Mouse (Mus musculus) ovary, postnatal 36 days (tissue): Measurements from ENCODE around the gene Iscu.
"Not testable (repeated sequence)": the region's sequence is repeated elsewhere in the genome, so short reads cannot be mapped to it uniquely, and the experiment has no call there.

ENCODE experiments used
- DNase-seq: peaks from one replicate; pipeline ENCODE4 v3.0.0; 2022; ENCODE audit warnings: low spot score, mixed read lengths

The Iscu gene

DNA sequence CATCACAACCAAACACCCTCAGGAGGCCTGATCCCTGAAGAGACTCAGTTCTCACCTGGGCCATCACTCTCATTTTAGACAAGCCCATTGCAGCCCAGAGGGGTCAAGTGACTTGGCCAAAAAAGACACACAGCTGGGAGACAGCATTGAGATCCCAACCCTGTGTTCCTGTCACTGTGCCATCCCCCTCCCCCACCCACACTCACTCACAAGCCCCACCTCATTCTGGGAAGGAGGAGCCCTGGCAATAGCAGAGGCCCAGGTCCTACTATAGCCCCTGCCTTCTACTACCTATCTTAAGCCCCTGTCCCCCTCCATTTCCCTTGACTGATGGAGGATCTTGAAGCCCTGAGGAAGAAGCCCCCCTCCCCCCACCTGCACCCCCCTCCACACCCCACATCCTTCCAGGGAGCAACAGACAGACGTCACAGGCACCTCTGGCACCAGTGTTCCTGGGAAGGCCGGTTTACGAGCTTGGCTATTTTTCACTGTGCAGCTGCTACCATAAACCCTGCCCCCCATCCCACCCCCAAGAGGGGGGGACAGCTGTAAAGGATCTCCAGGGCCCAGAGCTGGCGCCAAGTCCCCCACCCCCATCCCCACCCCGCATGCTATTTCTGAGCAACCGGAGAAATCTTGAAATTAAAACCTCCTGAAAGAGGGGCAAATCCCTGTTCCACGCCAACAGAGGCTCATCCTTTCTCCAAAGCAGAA lies 16.7 kb downstream of the Iscu start:
- DNase-seq: no peak

DNA sequence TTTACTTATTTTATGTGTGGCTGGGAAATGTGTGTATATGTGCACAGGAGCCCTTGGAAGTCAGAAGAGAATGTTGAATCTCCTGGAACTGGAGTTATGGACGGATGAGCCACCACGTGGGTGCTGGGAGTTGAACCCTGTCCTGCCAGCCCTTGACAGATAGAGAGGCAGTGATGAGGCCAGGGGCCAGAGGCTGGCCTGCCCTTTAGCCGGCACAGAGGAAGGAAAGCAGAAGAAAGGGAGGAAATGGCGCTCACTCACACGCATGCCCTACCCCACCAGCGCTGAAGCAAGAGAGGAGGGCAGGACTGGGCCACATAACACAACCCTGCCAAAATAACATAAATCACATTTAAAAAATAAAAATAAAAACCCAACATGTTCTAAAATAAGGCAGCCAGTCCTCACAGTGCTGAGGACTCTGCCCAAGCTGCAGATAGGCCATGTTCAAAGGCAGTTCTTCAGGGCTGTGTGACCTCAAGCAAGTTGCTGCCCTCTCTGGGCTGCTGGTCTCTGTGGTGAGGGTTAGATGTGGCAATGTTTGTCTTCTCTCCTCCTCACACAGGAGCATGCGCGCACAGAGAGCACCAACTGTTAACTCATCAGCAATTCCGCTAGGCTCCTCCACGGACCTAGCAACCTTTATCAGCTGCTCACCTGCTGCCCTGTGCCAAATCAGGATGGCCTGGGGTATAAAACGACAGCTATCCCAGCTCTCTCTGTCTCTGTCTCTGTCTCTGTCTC lies 18.1 kb downstream of the Iscu start:
- no peak for DNase-seq

GRCm38 (mm10) chr5:113791197-113792095 lies 18.9 kb downstream of the Iscu start:
- no peak for DNase-seq

DNA sequence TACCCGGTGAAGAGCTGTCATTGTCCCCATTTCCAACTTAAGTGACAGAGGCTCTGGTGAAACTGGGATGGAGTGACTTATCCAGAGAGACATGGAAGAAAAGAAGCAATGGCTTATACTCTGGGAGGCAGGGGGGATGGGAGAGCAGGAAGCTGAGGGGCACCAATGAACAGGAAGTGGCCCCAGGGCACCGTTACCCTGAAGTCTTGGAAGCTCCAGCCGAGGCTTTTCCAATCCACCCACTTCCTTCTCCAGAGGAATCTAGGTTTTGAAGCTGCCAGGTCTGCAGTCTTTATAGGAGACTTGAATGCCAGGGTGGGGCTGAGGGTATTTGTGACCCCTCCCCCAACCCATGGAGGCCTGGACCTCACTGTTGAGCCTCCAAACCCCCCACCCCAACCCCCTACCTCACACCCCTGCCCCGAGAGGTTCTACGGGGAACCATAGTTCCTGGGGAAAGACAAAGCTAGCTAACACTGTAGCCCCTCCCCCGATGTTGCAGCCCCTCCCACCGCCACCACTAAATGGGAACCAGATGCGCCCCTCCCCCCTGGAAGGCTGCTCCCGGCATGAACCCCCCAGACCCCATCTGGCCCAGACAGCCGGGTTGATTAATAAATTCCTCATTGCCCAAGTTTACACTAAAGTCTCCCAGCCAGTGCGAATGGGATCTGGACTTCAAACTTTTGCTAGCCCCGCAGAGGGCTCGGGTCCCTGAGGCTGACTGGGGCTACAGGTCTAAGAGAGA lies 24.0 kb downstream of the Iscu start:
- DNase-seq: no peak

DNA sequence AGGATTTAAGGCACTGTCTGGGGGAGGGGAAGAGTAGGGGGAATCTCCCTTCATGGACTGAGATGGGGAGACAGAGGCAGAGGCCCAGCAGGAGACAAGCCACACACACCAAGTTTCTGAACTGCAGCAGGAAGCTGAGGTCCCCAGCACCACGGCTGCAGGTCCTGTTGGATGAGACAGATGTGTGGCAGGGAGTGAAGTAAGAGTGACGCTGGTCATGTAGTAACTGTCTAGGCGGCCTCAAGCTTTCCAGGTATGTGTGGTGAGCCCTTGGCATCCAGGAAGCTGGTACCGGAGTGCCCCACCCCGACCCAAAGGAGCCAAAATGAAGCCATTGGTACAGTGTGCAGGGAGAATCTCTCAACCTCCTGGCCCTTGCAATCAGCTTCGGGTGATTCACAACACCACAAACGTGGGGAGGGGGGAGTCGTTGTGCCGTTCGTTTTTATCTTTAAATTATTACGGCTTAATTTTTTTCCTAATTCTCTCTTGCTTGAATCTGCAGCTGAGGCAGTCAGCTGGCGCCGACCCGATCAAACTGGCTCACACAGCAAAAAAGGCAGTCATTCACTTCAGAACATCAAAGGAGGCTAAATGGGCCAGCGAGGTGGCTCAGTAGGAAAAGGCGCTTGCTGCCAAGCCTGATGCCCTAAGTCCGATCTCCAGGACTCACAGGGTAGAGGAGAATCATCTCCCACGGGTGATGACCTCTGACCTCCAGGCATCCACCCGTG lies 24.8 kb downstream of the Iscu start:
- DNase-seq: no peak

- DNase-seq: no peak
Measured at GRCm38 (mm10) chr5:113798525-113798924, 26.0 kb downstream of the Iscu start.

DNA sequence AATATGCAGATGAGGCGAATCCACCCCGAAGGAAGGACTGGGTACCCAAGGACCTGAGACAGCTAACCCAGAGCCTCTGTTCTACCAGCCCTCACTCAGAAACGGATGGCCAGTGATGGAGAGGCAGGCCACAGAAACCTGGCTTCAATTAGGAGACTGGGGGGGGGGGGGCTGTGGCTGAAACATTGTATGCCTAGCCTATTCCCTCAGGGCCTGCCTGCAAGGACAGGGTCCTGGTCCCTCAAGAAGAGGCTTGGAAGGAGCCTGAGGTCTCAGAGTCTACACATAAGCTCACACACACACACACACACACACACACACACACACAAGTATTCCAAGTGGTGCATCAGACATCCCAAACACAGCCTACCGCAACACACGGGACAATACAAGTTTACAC lies 27.1 kb downstream of the Iscu start:
- no peak for DNase-seq

- DNase-seq: peak; percentile 62
Measured at GRCm38 (mm10) chr5:113800280-113800679, 27.7 kb downstream of the Iscu start, which contains the start of gene Tmem119. Tmem119 (minus strand) TSS chr5:113800516.

DNA sequence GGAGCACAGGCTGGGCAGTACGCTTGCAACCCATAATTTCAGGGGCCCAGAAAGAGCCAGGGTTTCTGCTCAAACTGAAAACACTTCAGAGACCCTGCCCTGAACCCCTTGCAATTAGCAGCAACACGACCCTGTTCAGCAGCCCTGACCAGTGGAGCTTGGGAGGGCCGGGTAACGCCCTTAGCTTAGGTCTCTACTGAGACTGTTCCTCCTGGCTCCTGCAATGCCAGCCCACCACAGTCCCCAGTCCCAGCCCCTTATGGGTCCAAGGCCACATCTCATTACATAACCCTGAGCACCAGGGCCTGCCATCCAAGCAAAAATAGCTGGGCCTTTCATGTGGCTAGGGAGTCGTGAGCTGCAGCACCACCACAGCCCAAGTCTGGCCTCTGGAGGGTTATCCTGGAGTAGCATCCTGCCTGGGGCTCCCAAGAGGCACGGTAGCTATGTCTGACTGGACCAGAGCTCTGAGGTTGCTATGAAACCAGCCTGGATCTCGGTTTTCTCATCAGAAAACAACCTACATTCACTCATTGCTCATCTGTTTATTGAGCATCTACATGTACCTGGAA lies 31.9 kb downstream of the Iscu start:
- DNase-seq: no peak

DNA sequence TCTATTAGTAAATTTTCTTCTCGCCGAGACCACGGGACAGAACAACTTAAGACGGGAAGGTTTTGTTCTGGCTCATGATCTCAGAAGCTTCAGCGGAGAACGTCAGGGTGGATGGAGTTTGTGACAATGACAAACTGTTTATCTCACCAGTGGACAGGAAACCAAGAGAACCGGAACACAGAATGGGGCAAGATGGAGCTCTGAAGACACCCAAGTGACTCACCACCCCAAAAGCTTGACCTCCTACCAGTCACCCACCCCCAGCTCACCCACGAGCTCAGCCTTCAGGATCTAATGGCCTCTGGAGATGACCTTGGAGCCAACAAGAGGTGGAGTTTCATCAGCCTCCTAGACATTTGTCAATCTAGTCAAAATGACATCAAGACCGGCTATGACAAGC lies 32.8 kb downstream of the Iscu start:
- DNase-seq: no peak

DNA sequence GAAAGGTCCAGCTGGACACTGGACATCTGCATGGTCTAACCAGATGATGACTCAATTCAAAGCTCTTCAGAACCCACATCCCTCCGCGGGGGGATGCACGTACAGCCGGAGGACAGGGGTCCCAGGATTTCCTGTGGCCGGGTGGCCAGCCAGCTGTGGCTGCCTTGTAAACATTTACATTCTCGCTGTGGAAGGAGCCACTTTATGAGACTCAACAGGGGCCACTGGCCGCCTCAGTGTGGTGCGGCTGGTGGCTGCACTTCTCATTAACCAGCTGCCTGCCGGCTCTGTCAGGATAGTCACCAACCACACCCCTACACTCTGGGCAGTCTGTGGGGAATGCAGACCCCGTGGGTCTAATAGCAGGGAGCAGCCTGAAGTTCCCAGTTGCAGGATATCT lies 33.9 kb downstream of the Iscu start:
- DNase-seq: no peak

GRCm38 (mm10) chr5:113807712-113808111 lies 35.2 kb downstream of the Iscu start:
- no peak for DNase-seq

DNA sequence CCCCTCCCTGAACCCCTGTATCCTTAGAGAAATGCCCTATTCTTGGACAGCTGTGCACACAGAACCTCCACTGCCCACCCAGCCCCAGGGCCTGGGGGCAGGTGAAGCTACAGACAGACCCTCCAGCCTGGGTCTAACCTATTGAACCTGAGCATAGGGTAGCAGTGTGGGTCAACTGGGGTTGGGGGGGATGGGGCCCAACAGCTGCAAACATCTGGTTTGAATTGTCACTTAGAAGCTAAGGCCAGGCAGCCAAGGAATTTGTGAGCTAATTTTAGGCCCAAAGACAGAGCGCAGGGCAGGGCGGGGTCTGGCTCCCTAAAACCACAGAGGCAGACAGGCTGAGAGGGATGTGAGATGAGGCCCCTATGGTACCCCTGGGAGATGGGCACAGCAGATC lies 35.6 kb downstream of the Iscu start:
- no peak for DNase-seq

DNA sequence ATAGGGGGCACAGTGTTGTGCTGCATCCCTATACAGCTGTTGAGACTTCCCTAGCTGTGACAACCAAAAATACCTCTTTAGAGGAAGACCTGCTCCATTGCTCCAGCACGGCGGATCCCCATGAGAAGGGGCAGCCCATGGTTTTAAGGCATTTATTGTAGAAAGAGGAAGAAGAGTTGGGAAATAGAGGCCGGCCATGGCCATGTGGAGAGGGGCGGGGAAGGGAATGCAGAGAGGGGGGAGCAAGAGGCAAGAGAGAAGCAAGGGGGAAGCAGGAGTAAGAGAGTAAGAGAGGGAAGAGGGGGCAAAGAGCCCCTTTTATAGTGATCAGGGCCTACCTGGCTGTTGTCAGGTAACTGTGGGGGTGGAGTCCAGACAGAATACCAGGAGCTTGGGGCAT lies 37.6 kb downstream of the Iscu start:
- no peak for DNase-seq

DNA sequence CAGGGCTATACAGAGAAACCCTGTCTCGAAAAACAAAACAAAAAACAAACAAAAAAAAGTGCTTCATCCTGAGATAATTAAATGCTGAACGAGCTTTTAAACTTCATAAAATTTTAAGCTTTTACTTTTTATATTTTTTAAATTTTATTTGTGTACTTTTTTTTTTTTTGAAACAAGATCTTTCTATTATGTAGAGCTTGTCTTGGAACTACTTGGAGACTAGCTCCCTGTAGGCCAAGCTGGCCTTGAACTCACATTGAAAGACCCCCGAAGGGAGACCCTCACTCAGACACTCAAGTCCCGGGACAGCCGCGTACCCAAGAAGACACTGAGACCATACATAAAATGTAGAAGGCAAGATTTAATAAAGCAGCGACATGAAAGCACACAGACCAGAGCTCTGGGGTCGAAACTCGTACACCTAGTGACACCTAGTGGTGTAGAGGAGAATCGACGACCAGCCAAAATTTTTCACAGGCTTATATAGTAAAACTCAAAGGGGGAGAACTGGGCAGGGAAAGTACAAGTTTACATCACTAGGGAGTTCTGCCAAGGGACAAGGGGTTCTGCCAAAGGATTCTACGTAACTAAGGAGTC lies 39.4 kb downstream of the Iscu start:
- not testable (repeated sequence) for DNase-seq

GRCm38 (mm10) chr5:113812638-113813037 lies 40.1 kb downstream of the Iscu start:
- DNase-seq: no peak

- no peak for DNase-seq
Measured at GRCm38 (mm10) chr5:113813608-113814007, 41.1 kb downstream of the Iscu start.

GRCm38 (mm10) chr5:113814111-113815040 lies 41.8 kb downstream of the Iscu start:
- DNase-seq: no peak

DNA sequence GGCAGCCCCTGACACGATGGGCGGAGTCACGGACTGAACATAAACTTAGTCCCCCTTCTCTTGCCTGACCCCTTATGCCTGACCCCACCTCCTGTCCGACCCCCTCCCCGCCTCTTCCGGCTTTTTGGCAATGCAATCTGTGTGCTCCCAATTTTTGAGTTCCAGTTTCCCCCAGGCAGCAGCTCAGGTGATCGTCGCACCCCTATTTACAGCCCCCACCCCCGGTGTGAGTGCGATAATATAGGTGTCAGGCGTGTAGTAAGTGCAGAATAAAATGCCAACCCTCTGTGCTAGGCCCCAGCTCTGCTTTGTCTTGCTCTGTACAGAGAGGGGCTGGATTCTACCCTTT lies 42.5 kb downstream of the Iscu start:
- DNase-seq: no peak
